Mouse (Mus musculus): ENCODE results near the gene Olfr1532-ps1. TPM values are rescaled to one million over a fixed set of nuclear protein-coding genes. Genes with fewer than 3 reads are reported as not detected.

Olfr1532-ps1 gene
- polyA plus RNA-seq (2017; shearing (Covaris generic)), result not detected

GRCm38 (mm10) chr7:106907676-106908075 lies at the start of gene Olfr1532-ps1:
Gene Olfr1532-ps1, plus strand, starts transcription at chr7:106908001.

GRCm38 (mm10) chr7:106862885-106863284 lies 44.9 kb upstream of the Olfr1532-ps1 start, which contains the start of gene Olfr704:
Gene Olfr704, plus strand, starts transcription at chr7:106863185.

GRCm38 (mm10) chr7:106876791-106877190 lies 31.0 kb upstream of the Olfr1532-ps1 start, which contains the start of gene Olfr705:
Gene Olfr705, minus strand, starts transcription at chr7:106876891.

GRCm38 (mm10) chr7:106888062-106888461 lies 19.7 kb upstream of the Olfr1532-ps1 start, which contains the start of gene Olfr706:
Gene Olfr706, minus strand, starts transcription at chr7:106888162.

GRCm38 (mm10) chr7:106901141-106901540 lies 6.7 kb upstream of the Olfr1532-ps1 start, which contains the start of gene Olfr707:
Gene Olfr707, minus strand, starts transcription at chr7:106901241.

GRCm38 (mm10) chr7:106932119-106932518 lies 24.3 kb downstream of the Olfr1532-ps1 start, which contains the start of gene Olfr709-ps1:
Gene Olfr709-ps1, minus strand, starts transcription at chr7:106932219.

GRCm38 (mm10) chr7:106948212-106948611 lies 40.4 kb downstream of the Olfr1532-ps1 start, which contains the start of gene Olfr710:
Gene Olfr710, minus strand, starts transcription at chr7:106948312.

GRCm38 (mm10) chr7:106963837-106964236 lies 56.0 kb downstream of the Olfr1532-ps1 start, which contains the start of gene Olfr6:
Gene Olfr6, minus strand, starts transcription at chr7:106963937.

Other genes starting within 250 kb of the Olfr1532-ps1 start
- gene Olfr693, start 227.4 kb upstream of the Olfr1532-ps1 start, polyA plus RNA-seq (2017; shearing (Covaris generic)), result 0.05 TPM
- 0.04 TPM for gene Olfr694, start 216.2 kb upstream of the Olfr1532-ps1 start, polyA plus RNA-seq (2017; shearing (Covaris generic))
- not detected for gene Olfr695, start 191.6 kb upstream of the Olfr1532-ps1 start, polyA plus RNA-seq (2017; shearing (Covaris generic))
- gene Olfr697, start 165.6 kb upstream of the Olfr1532-ps1 start, polyA plus RNA-seq (2017; shearing (Covaris generic)), result not detected
- gene Olfr698, start 152.6 kb upstream of the Olfr1532-ps1 start, polyA plus RNA-seq (2017; shearing (Covaris generic)), result not detected
- gene Olfr699, start 114.8 kb upstream of the Olfr1532-ps1 start, polyA plus RNA-seq (2017; shearing (Covaris generic)), result not detected
- gene Olfr700, start 99.2 kb upstream of the Olfr1532-ps1 start, polyA plus RNA-seq (2017; shearing (Covaris generic)), result not detected
- gene Olfr701, start 93.9 kb upstream of the Olfr1532-ps1 start, polyA plus RNA-seq (2017; shearing (Covaris generic)), result not detected
- not detected for gene Olfr702, start 74.1 kb upstream of the Olfr1532-ps1 start, polyA plus RNA-seq (2017; shearing (Covaris generic))
- gene Olfr703, start 64.6 kb upstream of the Olfr1532-ps1 start, polyA plus RNA-seq (2017; shearing (Covaris generic)), result not detected
- gene Olfr704, start 44.8 kb upstream of the Olfr1532-ps1 start, polyA plus RNA-seq (2017; shearing (Covaris generic)), result not detected
- gene Olfr705, start 31.1 kb upstream of the Olfr1532-ps1 start, polyA plus RNA-seq (2017; shearing (Covaris generic)), result not detected
- gene Olfr706, start 19.8 kb upstream of the Olfr1532-ps1 start, polyA plus RNA-seq (2017; shearing (Covaris generic)), result not detected
- not detected for gene Olfr707, start 6.8 kb upstream of the Olfr1532-ps1 start, polyA plus RNA-seq (2017; shearing (Covaris generic))
- not detected for gene Olfr709-ps1, start 24.2 kb downstream of the Olfr1532-ps1 start, polyA plus RNA-seq (2017; shearing (Covaris generic))
- not detected for gene Olfr710, start 40.3 kb downstream of the Olfr1532-ps1 start, polyA plus RNA-seq (2017; shearing (Covaris generic))
- gene Olfr6, start 55.9 kb downstream of the Olfr1532-ps1 start, polyA plus RNA-seq (2017; shearing (Covaris generic)), result 0.19 TPM
- not detected for gene Olfr711, start 67.5 kb downstream of the Olfr1532-ps1 start, polyA plus RNA-seq (2017; shearing (Covaris generic))
- not detected for gene Olfr2, start 98.1 kb downstream of the Olfr1532-ps1 start, polyA plus RNA-seq (2017; shearing (Covaris generic))
- gene Olfr713, start 123.2 kb downstream of the Olfr1532-ps1 start, polyA plus RNA-seq (2017; shearing (Covaris generic)), result not detected
- gene Olfr714, start 163.0 kb downstream of the Olfr1532-ps1 start, polyA plus RNA-seq (2017; shearing (Covaris generic)), result not detected
- gene Olfr17, start 185.2 kb downstream of the Olfr1532-ps1 start, polyA plus RNA-seq (2017; shearing (Covaris generic)), result not detected
- not detected for gene Olfr715b, start 202.4 kb downstream of the Olfr1532-ps1 start, polyA plus RNA-seq (2017; shearing (Covaris generic))
- 0.05 TPM for gene Olfr715, start 223.1 kb downstream of the Olfr1532-ps1 start, polyA plus RNA-seq (2017; shearing (Covaris generic))
- gene Olfr716, start 230.3 kb downstream of the Olfr1532-ps1 start, polyA plus RNA-seq (2017; shearing (Covaris generic)), result 0.07 TPM

Data from CD4-positive, CD25-positive, alpha-beta regulatory T cell (primary cell).